Mouse (Mus musculus): ENCODE data around the gene Rplp1. TPM values are rescaled to one million over a fixed set of nuclear protein-coding genes. Genes with fewer than 3 reads are reported as not detected.
A peak's percentile ranks its signal among the peaks of the same experiment; 100 is the strongest.

Gene Rplp1
- total and polyA plus RNA-seq, 2 experiments from 2014 or later: 995 to 3,281 TPM

DNA sequence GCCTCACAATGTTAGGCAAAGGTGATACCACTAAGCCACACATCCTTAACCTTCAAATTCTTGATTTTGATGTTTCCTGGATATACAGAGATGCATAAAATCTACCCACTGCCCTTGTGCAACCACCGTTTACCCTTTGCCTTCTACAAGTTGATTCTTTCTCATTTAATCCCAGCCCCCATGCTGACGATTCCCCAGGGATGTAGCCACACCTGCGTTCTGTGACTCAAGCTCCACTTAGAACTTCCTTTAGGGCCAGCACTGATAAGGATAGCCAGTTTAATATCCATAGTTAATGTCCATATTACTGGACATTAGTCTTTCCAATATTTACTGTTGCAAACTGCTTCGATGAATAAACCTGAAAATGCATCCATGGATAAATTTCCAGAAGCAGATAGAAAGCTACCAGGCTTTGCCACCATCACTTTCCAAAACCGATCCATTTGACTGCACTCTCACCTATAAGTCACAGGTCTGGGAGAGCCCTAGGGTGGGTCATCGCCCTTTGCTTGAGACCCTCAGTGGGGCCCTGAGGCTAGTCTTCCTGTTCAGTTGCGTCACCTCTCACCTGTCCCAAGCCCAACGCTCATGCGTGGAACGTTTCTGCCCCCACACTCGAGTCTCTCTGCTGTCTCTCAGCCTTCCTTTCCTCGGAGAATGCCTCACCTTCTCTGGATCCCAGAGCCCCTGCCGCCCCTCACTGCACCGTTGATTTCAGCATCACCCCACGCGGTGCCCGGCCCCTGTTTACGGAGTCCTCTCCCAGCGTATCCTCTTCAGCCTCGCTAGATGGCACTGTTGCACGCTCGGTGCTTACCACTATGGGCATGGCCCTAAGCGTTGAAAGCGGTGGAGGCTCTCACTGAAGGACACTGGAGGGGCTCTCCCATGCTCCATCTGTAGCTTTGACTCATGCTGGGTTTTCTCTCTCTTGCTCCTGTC, 33.3 kb upstream of the Rplp1 start:
- ATAC-seq (peak; percentile 87), DNase-seq (peak; percentile 93)
- Histone ChIP-seq H3K4me2 (ENCODE audit: low read depth) (peak overlapping the region; percentile 100), H3K27me3 (ENCODE audit: insufficient read depth, low read length) (no peaks in the 10 kb centered on the region), H3K9me3 (ENCODE audit: low read length) (no peaks in the 10 kb centered on the region), H3K4me1 (ENCODE audit: insufficient read depth) (peaks cover 4% of the 10 kb centered on the region; the same call in 1 of the 2 replicates), H3K27ac (ENCODE audit: low read depth, low read length) (no peak overlapping the region), H3K4me3 (ENCODE audit: low read depth, low read length) (peak overlapping the region; percentile 70), H3K36me3 (ENCODE audit: insufficient read depth) (no peaks in the 10 kb centered on the region), H3K9ac (peak overlapping the region; percentile 41)
- WGBS: 7% methylated on average over 24 of the region's 24 CpGs
- TF ChIP-seq CTCF (IDR thresholded peaks at IDR 0.05; ENCODE audit: low read depth): peak; percentile 96

GRCm38 (mm10) chr9:61946623-61947401, 32.5 kb upstream of the Rplp1 start, which contains the start of gene Kif23:
Kif23 (minus strand) TSS chr9:61946774.
- Histone ChIP-seq H3K9ac (peak within 1 kb of the TSS; percentile 50), H3K9me3 (ENCODE audit: low read length) (no peaks in the 10 kb centered on the region), H3K4me3 (ENCODE audit: low read depth, low read length) (peak within 1 kb of the TSS; percentile 70), H3K36me3 (ENCODE audit: insufficient read depth) (no peaks in the 10 kb centered on the region), H3K27ac (ENCODE audit: low read depth, low read length) (0 out of 2 replicates have a peak within 1 kb of the TSS, but pooled peaks have one; percentile 36), H3K4me1 (ENCODE audit: insufficient read depth) (peaks cover 4% of the 10 kb centered on the region; the same call in 1 of the 2 replicates), H3K4me2 (ENCODE audit: low read depth) (peak within 1 kb of the TSS; percentile 100), H3K27me3 (ENCODE audit: insufficient read depth, low read length) (no peaks in the 10 kb centered on the region)
- ATAC-seq: peak; percentile 96
- peak; percentile 91 for TF ChIP-seq CTCF (IDR thresholded peaks at IDR 0.05; ENCODE audit: low read depth)
- DNase-seq: peak; percentile 97
- WGBS: 2% methylated on average over 44 of the region's 44 CpGs

DNA sequence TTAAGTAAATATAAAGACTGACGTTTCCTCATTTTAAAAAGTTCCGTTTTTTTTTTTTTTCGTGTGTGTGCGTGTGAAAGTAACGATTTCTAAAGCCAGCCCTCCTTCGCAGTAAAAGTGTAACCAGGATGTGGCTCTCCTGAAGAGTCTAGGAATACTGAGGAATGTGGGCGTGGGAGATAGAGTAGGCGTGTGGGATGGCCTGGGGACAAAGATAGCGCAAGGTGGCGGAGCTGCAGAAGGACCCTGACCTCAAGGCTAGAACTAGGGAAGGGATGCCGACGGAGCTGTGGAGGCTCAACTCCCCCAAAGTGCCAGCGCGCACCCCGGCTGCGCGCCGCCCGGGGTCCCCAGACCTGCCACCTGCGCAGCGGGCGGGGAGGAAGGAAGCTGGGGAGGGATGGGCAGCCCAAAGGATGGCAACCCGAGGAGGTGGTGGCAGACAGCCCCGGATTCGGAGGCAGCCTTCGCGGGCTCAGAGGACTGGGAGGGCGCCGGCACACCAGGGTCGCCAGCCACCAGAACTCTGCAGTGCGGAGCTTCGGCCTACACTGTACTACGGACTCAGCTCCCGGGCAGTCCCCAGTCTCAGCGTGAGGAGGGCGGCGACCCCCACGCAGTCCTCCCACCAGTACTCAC, 31.8 kb upstream of the Rplp1 start:
- Histone ChIP-seq H3K36me3 (ENCODE audit: insufficient read depth) (no peaks in the 10 kb centered on the region), H3K27me3 (ENCODE audit: insufficient read depth, low read length) (no peaks in the 10 kb centered on the region), H3K9me3 (ENCODE audit: low read length) (no peaks in the 10 kb centered on the region), H3K9ac (peak overlapping the region; percentile 50), H3K27ac (ENCODE audit: low read depth, low read length) (no peak overlapping the region), H3K4me3 (ENCODE audit: low read depth, low read length) (peak overlapping the region; percentile 70), H3K4me2 (ENCODE audit: low read depth) (peak overlapping the region; percentile 100), H3K4me1 (ENCODE audit: insufficient read depth) (peaks cover 4% of the 10 kb centered on the region; the same call in 1 of the 2 replicates)
- TF ChIP-seq CTCF (IDR thresholded peaks at IDR 0.05; ENCODE audit: low read depth): no peak
- WGBS: under 1% methylated on average over 34 of the region's 38 CpGs
- no peak for DNase-seq
- peak; percentile 67 for ATAC-seq

- DNase-seq: peak; percentile 14
- no peak overlapping the region for H3K27ac ChIP-seq (ENCODE audit: low read depth, low read length)
- 64% methylated on average over 3 of the region's 3 CpGs for WGBS
- H3K9ac ChIP-seq: no peak overlapping the region
- no peaks in the 10 kb centered on the region for H3K9me3 ChIP-seq (ENCODE audit: low read length)
- ATAC-seq: no peak
- TF ChIP-seq CTCF (IDR thresholded peaks at IDR 0.05; ENCODE audit: low read depth): no peak
- no peaks in the 10 kb centered on the region for H3K27me3 ChIP-seq (ENCODE audit: insufficient read depth, low read length)
- no peaks in the 10 kb centered on the region for H3K36me3 ChIP-seq (ENCODE audit: insufficient read depth)
- H3K4me3 ChIP-seq (ENCODE audit: low read depth, low read length): no peak overlapping the region
- H3K4me2 ChIP-seq (ENCODE audit: low read depth): no peak overlapping the region
- H3K4me1 ChIP-seq (ENCODE audit: insufficient read depth): no peaks in the 10 kb centered on the region
These were observed 26.7 kb upstream of the Rplp1 start for GRCm38 (mm10) chr9:61941054-61941453.

DNA sequence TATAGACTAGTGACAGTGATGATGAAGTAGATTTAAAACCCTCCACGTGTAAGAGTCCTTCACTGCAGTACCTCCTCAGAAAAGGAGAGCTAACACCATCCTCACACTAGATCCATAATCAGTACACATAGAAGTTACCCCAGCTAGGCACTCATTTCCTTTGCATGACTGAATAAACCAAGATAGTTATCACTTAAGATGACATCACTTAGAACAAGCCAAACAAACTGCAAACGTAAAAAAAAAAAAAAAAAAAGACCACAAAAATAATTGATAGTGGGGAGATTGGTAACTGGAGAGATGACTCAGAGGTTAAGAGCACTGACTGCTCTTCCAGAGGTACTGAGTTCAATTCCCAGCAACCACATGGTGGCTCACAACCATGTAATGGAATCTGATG, 19.0 kb upstream of the Rplp1 start:
- Histone ChIP-seq H3K27ac (ENCODE audit: low read depth, low read length) (no peak overlapping the region), H3K36me3 (ENCODE audit: insufficient read depth) (no peaks in the 10 kb centered on the region), H3K9ac (no peak overlapping the region), H3K4me2 (ENCODE audit: low read depth) (no peak overlapping the region), H3K4me1 (ENCODE audit: insufficient read depth) (no peaks in the 10 kb centered on the region), H3K9me3 (ENCODE audit: low read length) (no peaks in the 10 kb centered on the region), H3K4me3 (ENCODE audit: low read depth, low read length) (no peak overlapping the region), H3K27me3 (ENCODE audit: insufficient read depth, low read length) (no peaks in the 10 kb centered on the region)
- no peak for TF ChIP-seq CTCF (IDR thresholded peaks at IDR 0.05; ENCODE audit: low read depth)
- ATAC-seq (no peak), DNase-seq (no peak)
- 90% methylated on average over 2 of the region's 2 CpGs for WGBS

GRCm38 (mm10) chr9:61932009-61932408, 17.7 kb upstream of the Rplp1 start:
- no peak for TF ChIP-seq CTCF (IDR thresholded peaks at IDR 0.05; ENCODE audit: low read depth)

More at GRCm38 (mm10) chr9:61932009-61932408, 17.7 kb upstream of the Rplp1 start:
- Histone ChIP-seq H3K4me1 (ENCODE audit: insufficient read depth) (no peaks in the 10 kb centered on the region), H3K9me3 (ENCODE audit: low read length) (no peaks in the 10 kb centered on the region), H3K4me2 (ENCODE audit: low read depth) (no peak overlapping the region), H3K27ac (ENCODE audit: low read depth, low read length) (no peak overlapping the region), H3K4me3 (ENCODE audit: low read depth, low read length) (no peak overlapping the region), H3K9ac (no peak overlapping the region), H3K27me3 (ENCODE audit: insufficient read depth, low read length) (no peaks in the 10 kb centered on the region), H3K36me3 (ENCODE audit: insufficient read depth) (no peaks in the 10 kb centered on the region)
- no peak for DNase-seq
- ATAC-seq: no peak
- 91% methylated on average over 3 of the region's 3 CpGs for WGBS

All from forebrain, postnatal 0 days (tissue).